Mouse (Mus musculus): ENCODE data around the gene Dab2.

GRCm38 (mm10) chr15:6376785-6377184 lies 77.2 kb downstream of the Dab2 start:
- TF ChIP-seq POLR2A (IDR thresholded peaks at IDR 0.05; ENCODE audit: control insufficient read depth, extremely low read depth, insufficient read depth, low read length, poor library complexity) (no peak), CTCF (IDR thresholded peaks at IDR 0.05; ENCODE audit: borderline replicate concordance, control insufficient read depth, extremely low read depth, insufficient read depth, low read length, poor library complexity) (no peak)
